Mouse (Mus musculus) adrenal gland, adult 2 months (tissue): Measurements from ENCODE around the gene Ift81. TPM values are rescaled to one million over a fixed set of nuclear protein-coding genes. Genes with fewer than 3 reads are reported as not detected.

Experiments
- DNase-seq: peaks from one replicate; pipeline ENCODE4 v3.0.0; 2021
- polyA plus RNA-seq: library from polyadenylated mRNA; depleted of rRNA; stranded (reverse); fragments of >200 nt; gene quantifications from 2 replicates; pipeline ENCODE4 v1.2.3, GENCODE M21; 2012
- total RNA-seq, 2 experiments: library from RNA; stranded (reverse); gene quantifications; 2 replicates each; pipeline ENCODE4 v1.2.3; 2021

Ift81 gene
- total and polyA plus RNA-seq, 3 experiments = 2.2 to 15.7 (median 6.5) TPM

- no peak for DNase-seq
Observed at GRCm38 (mm10) chr5:122547810-122548209, 66.5 kb downstream of the Ift81 start.

- peak; percentile 82 for DNase-seq
Observed at GRCm38 (mm10) chr5:122547251-122547714, 67.0 kb downstream of the Ift81 start.

GRCm38 (mm10) chr5:122543392-122543791 is 70.9 kb downstream of the Ift81 start:
- no peak for DNase-seq

DNA sequence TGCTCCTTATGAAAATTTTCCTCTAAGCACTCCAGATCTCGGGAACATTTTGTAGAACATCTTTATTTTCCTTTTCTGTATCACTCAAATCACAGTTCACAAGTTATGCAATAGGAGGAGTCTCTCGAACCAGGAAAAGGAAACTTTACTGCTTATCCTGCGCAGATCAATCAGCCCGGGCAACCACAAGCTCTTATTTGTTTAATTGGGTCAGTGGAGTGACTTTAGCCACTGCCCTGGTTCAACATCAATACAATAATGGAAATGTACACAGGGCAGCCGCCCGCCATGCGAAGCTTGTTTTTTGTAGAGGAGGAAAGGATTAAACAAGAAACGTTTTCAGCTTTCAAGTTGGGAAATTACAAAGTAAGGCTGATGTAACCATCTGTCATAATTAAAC is 72.4 kb downstream of the Ift81 start:
- no peak for DNase-seq

DNA sequence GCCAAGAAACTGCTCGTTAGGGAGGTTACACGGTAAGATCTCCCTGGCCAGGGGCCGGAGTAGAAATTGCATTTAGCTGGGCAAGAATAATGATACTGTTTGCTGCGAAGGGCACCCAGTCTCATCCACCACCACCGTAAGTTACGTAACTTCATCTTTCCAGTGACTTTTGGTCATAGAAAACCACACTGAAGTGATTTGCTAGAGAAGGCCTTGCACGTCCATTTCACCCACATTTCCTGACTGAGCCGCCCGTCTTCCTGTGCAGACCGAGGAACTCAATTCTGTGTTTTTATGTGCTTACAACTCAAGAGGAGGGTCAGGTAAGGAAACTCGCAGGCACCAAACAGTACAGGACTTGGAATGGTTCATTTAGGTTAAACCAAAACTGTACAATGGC is 76.2 kb downstream of the Ift81 start:
- DNase-seq = no peak

DNA sequence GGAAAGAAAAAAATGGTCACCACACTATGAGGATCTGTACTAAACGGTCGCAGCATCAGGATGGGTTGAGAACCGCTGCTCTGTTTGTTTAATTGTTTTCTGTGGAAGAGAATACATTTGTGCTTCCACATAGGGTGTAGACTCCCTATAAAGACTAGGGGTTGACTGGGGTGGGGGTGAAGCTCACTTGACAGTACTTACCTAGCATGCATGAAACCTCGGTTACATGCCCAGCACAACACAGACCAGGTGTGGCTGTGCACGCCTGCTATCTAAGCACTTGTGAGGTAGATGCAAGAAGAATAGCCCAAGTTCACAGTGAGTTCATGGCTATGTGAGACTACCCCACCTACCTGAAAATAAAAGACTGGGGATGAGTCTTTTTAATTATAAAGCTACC is 76.7 kb downstream of the Ift81 start:
- DNase-seq = no peak

- DNase-seq = no peak
Observed at GRCm38 (mm10) chr5:122533884-122534283, 80.4 kb downstream of the Ift81 start.

- peak; percentile 68 for DNase-seq
Observed at GRCm38 (mm10) chr5:122529913-122530604, 84.3 kb downstream of the Ift81 start.

GRCm38 (mm10) chr5:122529316-122529715 is 85.0 kb downstream of the Ift81 start:
- DNase-seq = peak; percentile 79

- DNase-seq = no peak
Observed at GRCm38 (mm10) chr5:122528591-122528990, 85.7 kb downstream of the Ift81 start.

DNA sequence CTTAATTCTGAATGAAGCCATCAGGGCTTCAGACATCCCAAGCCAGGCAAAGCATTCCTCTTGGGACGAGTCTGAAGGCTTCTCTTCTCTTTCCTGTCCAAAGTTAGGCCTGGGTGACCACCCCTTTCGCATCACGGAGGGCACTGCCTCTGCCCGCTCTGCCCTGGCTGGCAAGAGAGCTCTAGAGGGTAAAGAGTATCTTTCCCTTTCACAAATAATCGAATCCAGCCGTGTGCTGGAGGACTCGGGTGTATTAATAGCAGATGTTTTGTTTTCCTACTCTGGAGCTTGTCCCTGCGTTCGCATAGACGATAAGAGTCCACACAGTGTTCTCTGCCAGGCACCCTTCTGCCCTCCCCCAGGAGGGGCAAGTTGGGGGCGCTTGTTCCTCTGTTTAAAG is 86.6 kb downstream of the Ift81 start:
- DNase-seq = no peak

GRCm38 (mm10) chr5:122526878-122527730 is 87.2 kb downstream of the Ift81 start:
- DNase-seq = peak; percentile 45

GRCm38 (mm10) chr5:122526405-122526804 is 87.9 kb downstream of the Ift81 start:
- DNase-seq = no peak

- DNase-seq = no peak
Observed at GRCm38 (mm10) chr5:122525238-122525931, 88.9 kb downstream of the Ift81 start.

- no peak for DNase-seq
Observed at GRCm38 (mm10) chr5:122524854-122525237, 89.5 kb downstream of the Ift81 start.

- peak; percentile 45 for DNase-seq
Observed at GRCm38 (mm10) chr5:122524244-122524643, 90.1 kb downstream of the Ift81 start.

GRCm38 (mm10) chr5:122521130-122521473 is 93.2 kb downstream of the Ift81 start:
- no peak for DNase-seq

DNA sequence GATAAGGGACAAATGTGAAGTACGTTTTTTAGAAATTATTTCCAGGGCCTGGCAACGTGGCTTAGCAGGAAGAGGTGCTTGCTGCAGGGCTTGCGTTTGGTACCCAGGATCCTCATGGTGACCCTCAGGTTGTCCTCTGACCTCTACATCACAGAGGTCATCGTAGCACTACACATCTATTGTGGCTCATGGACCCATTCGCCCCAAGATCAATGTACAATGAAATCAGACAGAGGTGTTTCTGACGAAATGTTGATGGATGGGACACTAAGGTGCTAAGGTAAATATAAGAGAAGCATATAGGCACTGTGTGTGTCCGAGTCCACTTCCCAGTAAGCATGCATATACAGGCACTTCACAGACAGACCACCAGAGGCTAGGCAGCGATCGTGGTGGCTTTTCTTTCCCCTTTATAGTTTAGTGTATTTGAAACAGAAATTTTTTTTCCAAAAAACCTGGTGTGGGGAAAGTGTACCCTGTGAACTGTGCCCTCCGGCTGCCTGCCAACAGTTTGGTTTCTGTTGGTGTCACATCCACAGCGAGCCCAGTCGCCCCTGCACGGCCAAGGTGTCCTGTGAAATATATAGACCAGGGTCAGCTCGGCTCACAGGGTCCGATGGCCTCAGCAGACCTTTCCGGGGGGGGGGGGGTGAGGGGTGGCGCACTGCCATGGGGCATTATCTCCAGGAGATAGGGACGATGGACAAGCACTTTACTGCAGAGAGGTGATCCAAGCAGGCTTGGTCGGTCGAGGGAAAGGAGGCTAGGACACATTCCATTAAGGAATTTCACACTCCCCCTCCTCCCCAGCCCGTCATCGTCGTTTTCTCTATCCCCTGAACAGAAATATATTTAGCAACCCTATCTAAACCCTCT is 93.8 kb downstream of the Ift81 start:
- no peak for DNase-seq

DNA sequence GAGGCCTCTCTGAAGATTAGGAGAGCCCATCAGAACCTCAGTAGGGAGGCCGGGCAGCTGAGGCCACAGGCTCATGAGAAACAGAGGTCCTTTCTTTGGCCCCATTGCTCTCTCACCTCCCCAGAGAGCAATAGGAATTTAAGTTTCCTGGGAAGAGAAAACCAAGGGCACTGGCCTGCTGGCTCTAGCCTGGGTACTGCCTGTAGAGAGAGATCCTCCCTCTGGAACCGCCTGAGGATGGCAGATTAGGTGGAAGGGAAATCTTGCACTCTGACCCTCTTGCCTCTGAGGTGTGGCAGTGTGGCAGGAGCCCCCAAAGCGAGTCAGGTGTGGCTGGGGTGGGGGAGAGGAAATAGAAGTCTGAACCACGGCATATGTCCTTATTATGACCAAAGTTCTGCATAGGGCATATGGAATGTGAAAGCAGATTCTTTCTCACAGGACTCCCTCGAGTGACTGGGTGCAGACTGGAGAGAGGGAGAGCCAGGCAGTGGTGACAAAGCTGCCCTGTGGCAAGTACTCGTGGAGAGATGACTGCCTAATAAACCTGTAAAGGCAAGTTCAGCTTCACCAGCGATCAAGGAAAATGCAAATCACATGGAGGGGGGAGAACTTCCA is 95.2 kb downstream of the Ift81 start:
- DNase-seq = no peak

DNA sequence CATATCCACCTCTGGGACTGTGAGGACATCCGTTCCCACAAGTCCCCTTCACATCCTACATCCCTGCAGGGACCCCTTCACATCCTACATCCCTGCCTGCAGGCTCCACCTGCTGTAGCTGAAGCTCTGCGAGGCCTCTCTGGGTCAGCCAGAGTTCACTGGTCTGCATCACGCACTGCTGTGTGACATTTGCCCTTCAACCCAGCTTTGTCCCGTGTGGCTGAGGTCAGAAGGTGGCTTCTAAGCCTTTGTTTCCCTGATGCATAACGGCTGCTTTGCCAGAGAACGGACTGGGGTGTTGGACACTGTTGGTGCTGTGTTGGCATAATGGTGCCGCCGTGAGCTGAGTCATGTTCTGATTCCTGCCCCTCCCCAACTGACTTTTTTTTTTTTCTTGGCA is 96.1 kb downstream of the Ift81 start:
- DNase-seq = no peak

GRCm38 (mm10) chr5:122516901-122517300 is 97.4 kb downstream of the Ift81 start:
- peak; percentile 35 for DNase-seq
